Mouse (Mus musculus) gastrocnemius, adult 2 months (tissue): ENCODE results near the gene Ttc39a. TPM values are rescaled to one million over a fixed set of nuclear protein-coding genes. Genes with fewer than 3 reads are reported as not detected.

Experiments used
- DNase-seq: peaks from one replicate; pipeline ENCODE4 v3.0.0; 2022
- H3K27ac ChIP-seq: fragments of 200-600 bp; 2 replicates; pipeline ENCODE4 v1.8.1; 2022; ENCODE audit warnings: mild to moderate bottlenecking
- H3K4me3 ChIP-seq: fragments of 200-600 bp; 2 replicates; pipeline ENCODE4 v1.8.1; 2022; ENCODE audit warnings: mild to moderate bottlenecking, moderate library complexity
- CTCF ChIP-seq: fragments of 200-600 bp; IDR thresholded peaks from 2 replicates; pipeline ENCODE4 v1.8.1; 2022; ENCODE audit warnings: antibody characterized with exemption, mild to moderate bottlenecking, moderate library complexity
- intact Hi-C: fragments of 180-260 bp; cut with DNase I; formaldehyde crosslinking; loops from one replicate; pipeline ENCODE4 v1.15.1; 2025
- total RNA-seq, 2 experiments: library from RNA; stranded (reverse); gene quantifications; 2 replicates each; pipeline ENCODE4 v1.2.3; 2021

Ttc39a gene
- total RNA-seq, 2 experiments from 2014 or later: 0.15 TPM; not detected in 1

DNA sequence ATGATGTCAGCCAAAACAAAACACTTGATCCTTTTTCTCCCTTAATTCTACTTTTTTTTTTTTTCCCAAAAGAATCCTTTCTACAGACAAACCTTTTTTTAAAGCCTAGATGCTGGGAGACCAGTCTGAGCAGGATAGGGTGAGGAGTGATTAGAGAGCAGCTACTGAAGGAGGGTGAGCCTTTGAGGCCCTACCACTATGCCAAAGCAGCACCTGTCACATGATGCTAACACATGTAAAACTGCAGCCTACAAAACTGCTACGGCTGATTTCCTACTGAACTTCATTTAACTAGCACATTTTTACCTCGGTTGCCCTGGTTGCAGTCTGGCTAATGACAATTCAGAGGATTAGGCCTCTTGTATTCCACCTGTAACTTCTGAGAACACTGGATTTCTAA is 38.5 kb downstream of the Ttc39a start:
- H3K27ac ChIP-seq: peak overlapping the region; percentile 31; the same call in 1 of the 2 replicates
- DNase-seq: no peak
- TF ChIP-seq CTCF: no peak
- no peak overlapping the region for H3K4me3 ChIP-seq
- intact Hi-C loops: no loop called here

DNA sequence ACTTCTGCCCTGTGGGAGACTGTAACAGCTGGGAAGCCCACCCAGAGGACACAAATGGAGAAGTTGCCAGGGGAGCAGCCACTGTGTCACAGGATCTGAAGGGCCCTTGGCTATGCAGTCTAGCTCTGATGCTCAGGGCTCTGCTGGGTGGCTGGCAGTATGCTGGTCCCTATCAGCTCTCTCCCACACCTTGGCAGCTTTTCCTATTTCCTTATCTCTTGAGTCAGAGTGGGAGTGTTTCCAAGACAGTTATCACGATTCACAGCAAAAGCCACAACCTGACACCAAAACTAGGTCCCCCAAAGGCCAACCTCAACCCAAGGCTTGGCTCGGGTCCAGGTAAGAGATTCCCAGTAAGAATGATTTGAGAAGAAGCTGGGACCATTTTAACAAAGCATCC is 39.0 kb downstream of the Ttc39a start:
- no peak for DNase-seq
- TF ChIP-seq CTCF: no peak
- intact Hi-C loops: no loop called here
- Histone ChIP-seq H3K27ac (peak overlapping the region; percentile 31; the same call in 1 of the 2 replicates), H3K4me3 (no peak overlapping the region)

DNA sequence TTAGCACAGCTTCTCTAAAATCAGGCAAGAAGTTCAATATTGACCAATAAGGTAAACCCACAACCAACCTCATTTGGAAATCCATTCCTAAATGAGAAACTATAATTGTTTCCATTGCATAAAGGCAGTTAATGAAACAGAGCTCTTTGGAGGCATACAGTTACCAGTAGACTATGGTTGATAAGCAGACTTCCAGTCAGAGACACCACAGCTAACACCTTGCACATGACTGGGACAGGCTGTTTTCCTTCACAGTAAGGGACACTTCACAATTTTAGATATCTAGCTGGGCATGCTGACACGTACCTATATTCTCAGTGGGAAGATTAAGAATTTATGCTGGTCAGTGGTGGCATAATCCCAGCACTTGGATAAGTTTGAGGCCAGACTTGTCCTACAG is 39.5 kb downstream of the Ttc39a start:
- H3K4me3 ChIP-seq: no peak overlapping the region
- H3K27ac ChIP-seq: no peak overlapping the region
- TF ChIP-seq CTCF: no peak
- intact Hi-C loops: no loop called here
- DNase-seq: no peak

DNA sequence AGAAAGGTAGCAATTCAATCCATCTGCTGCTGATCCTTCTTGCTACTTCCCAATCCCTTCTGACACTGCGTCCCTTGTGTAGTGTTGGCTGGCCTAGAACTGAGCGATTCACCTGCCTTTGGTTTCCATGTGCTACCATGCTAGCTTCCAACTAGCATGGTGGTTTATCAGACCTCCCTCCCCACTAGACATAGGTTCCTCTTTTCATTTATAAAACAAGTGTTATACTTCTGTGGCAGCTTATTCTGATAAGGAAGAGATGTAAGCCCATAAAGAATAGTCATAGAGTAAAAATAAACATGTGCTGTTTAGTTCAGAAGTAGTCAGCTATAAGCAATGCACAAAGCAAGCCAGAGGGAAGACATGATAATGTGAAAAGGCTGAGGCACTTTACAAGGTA is 42.1 kb downstream of the Ttc39a start:
- Histone ChIP-seq H3K4me3 (no peak overlapping the region), H3K27ac (no peak overlapping the region)
- intact Hi-C loops: no loop called here
- no peak for TF ChIP-seq CTCF
- no peak for DNase-seq

DNA sequence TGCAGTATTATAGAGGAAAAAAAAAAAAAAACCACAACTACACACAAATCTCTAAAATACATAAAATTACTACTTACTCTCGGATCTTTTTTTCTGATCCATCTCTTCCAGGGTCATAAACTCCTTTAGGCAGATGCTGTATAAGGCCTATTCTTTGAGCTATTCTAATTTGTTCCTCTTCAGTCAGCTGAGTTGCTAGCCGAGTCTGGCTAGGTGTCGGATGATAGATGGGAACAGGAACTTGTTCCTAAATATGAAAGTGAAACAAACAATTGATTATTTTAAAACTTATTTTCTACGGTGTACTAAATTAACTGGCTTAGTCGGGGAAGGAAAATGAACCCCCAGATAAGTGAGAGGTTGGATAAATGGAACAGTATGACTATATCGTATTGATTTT is 50.4 kb downstream of the Ttc39a start:
- H3K4me3 ChIP-seq: no peak overlapping the region
- no peak for DNase-seq
- H3K27ac ChIP-seq: no peak overlapping the region
- intact Hi-C loops: no loop called here
- TF ChIP-seq CTCF: no peak

DNA sequence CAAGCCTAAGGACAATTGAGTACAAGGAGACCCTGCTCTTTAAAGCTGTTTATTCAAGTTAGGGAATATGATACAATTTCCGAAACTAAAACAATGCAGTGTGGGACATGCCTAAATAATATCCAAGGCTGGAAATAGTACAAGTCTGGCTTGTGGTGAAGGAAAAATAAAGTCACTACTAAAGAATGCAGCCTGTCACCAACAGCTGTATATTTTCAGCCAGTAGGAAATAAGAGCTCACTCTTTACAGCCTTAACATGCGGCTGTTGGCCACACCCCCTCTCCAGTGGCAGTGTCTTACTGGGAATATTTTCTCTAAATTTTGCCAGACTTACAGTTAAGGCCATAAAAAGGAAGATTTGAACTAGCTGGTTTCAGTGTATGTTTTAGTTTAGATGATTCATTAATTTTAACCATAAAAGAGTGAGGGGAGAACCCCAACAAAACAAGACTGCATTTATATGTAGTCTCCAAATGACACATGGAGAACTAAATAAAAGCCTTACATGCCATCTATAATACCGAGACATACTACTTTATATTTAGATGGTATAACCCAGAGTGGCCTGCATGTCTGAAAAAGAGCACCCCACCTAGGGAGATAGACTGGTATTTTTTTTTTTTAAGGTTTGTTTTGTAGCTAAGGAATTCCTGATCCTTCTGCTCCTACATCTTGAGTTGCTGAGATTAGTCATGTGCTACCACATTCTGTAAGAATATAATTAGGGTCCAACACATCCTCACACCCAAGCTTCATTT is 54.2 kb downstream of the Ttc39a start:
- DNase-seq: peak; percentile 42
- TF ChIP-seq CTCF: 0 out of 2 replicates have a peak, but pooled peaks have one; percentile 1
- intact Hi-C loops: no loop called here
- Histone ChIP-seq H3K4me3 (peak overlapping the region; percentile 32), H3K27ac (peak overlapping the region; percentile 78)

DNA sequence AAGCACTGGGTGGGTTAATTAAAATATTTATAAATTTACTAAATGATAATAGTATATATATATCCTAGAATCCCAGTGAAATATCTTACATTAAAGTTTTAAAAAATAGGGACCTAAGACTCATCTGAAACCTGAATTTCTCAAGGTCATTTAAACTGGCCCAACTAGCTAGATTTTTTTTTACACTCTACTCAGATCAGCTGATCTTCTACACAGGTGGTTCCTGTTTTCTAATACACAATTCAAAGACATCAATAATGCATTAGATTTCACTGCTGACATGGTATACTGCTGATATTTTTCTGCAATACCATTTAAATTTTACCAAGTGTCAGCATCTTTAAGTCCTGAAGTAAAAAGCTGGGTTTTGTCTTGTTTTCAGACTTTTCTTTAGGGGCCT is 57.5 kb downstream of the Ttc39a start:
- TF ChIP-seq CTCF: no peak
- Histone ChIP-seq H3K27ac (no peak overlapping the region), H3K4me3 (no peak overlapping the region)
- DNase-seq: no peak
- intact Hi-C loops: no loop called here

DNA sequence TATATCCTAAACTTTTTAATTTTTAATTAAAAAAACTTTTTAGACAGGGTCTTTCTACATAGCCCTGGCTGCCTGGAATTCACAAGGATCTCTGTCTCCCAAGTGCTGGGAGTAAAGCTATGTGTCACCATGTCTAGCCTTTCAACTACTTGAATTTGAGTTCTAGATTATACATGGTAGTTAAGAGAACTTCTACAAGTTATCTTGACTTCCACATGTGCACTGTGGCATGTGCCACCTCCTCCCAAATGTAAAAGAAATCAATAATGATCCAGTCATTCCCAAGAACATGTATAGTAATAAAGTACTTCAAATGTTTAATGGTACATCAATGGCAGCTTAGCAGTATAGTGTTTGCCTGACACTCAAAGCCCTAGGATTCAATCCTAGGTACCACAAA is 61.3 kb downstream of the Ttc39a start:
- intact Hi-C loops: no loop called here
- no peak for TF ChIP-seq CTCF
- no peak overlapping the region for H3K27ac ChIP-seq
- H3K4me3 ChIP-seq: no peak overlapping the region
- DNase-seq: no peak

DNA sequence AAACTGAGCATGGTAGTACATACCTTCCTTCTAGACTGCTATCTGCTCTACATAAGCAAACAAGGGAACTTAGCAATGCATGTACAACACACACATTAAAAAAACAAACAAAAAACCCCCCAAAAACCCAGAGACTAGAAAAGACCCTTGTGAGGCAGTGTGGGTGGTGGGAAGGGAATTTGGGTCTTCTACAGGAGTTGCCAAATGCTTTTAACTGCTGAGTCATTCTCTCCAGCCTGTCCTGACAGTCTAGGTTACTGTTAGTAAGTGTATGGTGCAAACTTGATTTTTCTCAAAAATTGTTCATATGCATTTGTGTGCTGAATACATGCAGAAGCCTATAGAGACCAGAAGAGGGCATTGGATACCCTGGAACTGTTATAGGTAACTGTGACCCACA is 65.2 kb downstream of the Ttc39a start:
- no peak for DNase-seq
- intact Hi-C loops: no loop called here
- TF ChIP-seq CTCF: no peak
- peak overlapping the region; percentile 3; the same call in 1 of the 2 replicates for H3K4me3 ChIP-seq
- peak overlapping the region; percentile 71 for H3K27ac ChIP-seq

DNA sequence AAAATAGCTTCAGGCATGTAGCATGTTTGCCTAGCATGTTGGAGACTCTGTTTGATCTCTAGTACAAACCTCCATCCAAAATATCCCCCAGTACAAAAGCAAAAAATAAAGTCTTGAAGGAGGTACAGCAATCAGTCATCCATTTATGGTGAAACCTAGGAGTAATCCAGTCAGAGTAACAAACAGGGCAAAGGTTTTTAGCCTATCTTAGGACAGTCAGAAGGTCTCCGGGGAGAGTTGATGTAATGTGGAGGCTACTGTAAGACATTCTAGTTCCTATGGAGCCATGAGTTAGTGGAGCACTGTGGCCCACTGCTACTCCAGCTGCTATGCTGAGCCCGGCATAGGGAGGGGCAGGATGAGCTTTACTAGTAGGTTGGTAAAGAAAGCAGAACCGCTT is 66.1 kb downstream of the Ttc39a start:
- TF ChIP-seq CTCF: no peak
- DNase-seq: no peak
- H3K4me3 ChIP-seq: no peak overlapping the region
- intact Hi-C loops: no loop called here
- H3K27ac ChIP-seq: peak overlapping the region; percentile 71

DNA sequence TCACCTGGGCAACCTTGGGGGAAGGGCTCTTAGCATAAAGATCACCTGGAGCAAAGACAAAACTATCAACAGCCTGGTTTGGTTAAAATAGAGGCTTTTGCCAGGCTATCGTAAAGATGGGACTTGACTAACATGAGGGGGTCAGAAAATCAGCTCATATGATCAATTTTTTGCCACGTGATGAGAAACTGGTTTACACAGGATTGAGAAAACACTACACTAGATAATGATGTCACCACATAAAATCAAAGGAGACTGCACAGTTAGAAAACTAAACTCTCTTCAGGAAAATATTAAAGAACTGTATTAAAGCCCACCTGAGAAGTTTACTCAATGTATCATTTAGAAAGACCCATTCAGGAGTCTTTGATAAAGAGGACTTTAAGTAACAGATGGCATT is 68.7 kb downstream of the Ttc39a start:
- DNase-seq: no peak
- no peak for TF ChIP-seq CTCF
- intact Hi-C loops: loop anchor here (5.0 kb wide), 2 partner anchors 38 to 192 kb away; partner anchors contain the start of gene Cdkn2c
- Histone ChIP-seq H3K27ac (peak overlapping the region; percentile 95), H3K4me3 (peak overlapping the region; percentile 91)

DNA sequence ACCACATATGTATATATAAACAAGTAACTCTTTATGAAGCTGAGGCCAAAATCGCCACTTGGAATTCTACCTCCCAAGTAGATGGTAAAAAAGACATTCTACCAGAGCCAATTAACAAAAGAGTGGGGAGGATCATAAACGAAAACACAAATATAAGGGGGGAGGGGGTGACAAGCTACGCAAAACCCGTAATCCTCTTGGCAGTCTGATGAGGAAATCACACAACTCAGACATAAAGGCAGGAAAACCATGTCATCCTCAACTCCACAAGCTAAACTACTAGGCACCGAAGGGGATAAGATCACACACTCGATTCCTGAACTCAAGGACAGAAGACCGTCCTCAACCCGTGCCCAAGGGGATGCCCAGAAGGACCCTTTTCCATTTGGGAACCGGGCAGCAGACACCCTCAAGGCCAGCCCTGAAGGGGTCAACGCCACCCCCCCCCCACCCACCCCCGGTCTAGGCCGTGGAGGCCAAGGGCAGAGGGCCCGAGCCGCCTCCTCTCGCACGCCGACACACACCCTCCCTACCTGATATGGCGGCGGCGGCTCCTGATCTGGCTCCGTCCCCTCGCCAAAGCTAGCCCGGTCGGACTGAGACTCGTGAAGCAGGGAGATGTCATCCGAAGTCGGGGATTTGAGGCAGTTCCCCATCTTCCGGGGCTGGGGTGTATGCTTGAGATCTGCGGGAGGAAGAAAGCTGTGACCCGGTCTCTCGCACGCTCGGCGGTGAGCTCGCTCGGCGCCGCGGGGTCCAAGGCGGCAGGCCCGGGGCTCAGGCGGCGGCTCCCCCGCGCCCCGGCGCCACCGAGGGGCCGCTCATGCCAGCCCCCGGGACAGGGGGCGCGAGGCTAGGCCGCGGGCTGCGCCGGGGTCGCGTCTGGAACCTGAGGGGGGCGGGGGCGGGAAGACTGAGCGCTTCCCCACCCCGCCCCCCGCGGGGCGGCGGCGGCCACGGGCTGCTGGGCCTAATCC is 69.4 kb downstream of the Ttc39a start:
- peak overlapping the region; percentile 95 for H3K27ac ChIP-seq

DNA sequence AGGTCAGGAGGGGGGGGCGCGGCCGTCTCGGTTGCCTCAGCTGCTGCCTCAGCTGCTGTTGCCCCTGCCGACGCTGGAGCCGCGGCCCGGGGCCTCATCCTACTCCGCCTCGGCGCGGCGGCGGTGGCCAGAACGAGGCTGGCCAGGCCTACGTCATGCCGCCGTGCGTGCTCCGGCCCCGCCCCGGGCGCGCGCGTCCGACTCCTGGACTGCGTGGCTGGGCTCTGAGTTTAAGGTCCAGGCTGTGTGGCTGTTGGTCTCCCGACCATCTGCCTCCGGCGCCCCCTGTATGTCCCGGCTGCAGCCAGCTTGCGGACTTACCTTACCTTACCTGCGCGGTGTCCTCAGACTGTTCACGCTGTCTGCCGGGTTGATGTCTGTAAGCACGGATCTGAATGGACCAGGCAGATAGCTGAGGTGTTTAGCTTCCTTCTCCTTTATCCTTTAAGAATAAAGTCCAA is 70.2 kb downstream of the Ttc39a start:
- intact Hi-C loops: loop anchor here (5.0 kb wide), 2 partner anchors 39 to 191 kb away; partner anchors contain the start of gene Cdkn2c
- peak overlapping the region; percentile 95 for H3K27ac ChIP-seq
- DNase-seq: peak; percentile 96
- H3K4me3 ChIP-seq: peak overlapping the region; percentile 91
- TF ChIP-seq CTCF: peak; percentile 29; the same call in 1 of the 2 replicates

More for the DNA sequence above, 69.4 kb downstream of the Ttc39a start:
- DNase-seq: peak; percentile 74
- intact Hi-C loops: loop anchor here (5.0 kb wide), 2 partner anchors 39 to 191 kb away; partner anchors contain the start of gene Cdkn2c
- H3K4me3 ChIP-seq: peak overlapping the region; percentile 91
- TF ChIP-seq CTCF: no peak
